Mouse (Mus musculus): ENCODE data around the gene Acp2. TPM values are rescaled to one million over a fixed set of nuclear protein-coding genes. Genes with fewer than 3 reads are reported as not detected.
"Not testable (repeated sequence)": the region's sequence is repeated elsewhere in the genome, so short reads cannot be mapped to it uniquely, and the experiment has no call there.

The Acp2 gene
- polyA plus RNA-seq, 1 experiment from 2014 or later = 19.3 TPM

DNA sequence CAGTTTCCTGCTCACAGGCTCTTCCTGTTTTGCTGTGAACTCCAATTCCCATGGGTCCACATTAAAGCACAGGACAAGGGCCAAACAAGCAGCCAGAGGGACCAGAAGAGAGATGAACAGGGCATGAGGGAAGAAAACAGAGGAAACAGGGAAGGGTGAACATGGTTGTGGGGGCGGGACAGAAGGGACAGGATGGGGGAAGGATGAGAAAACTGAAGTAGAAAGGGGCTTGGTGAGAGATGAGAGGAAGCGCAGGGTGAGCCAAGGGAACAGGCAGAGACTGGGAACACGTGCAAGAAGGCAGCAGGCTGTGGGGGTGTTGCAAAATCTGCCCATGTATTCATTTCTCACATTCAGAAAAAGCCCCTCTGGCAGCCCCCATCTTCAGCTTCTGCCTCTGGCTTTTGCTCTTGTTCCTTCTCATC, 6.1 kb upstream of the Acp2 start:
- H3K4me1 ChIP-seq = peaks cover 17% of the 10 kb centered on the region
- no peak overlapping the region for H3K9ac ChIP-seq
- no peak overlapping the region for H3K4me2 ChIP-seq
- no peak overlapping the region for H3K4me3 ChIP-seq
- H3K9me3 ChIP-seq = no peaks in the 10 kb centered on the region
- 57% methylated on average over 3 of the region's 3 CpGs for WGBS
- H3K27me3 ChIP-seq (replicated peaks) = no peaks in the 10 kb centered on the region
- H3K36me3 ChIP-seq = no peaks in the 10 kb centered on the region
- H3K27ac ChIP-seq (replicated peaks) = no peak overlapping the region
- no peak for ATAC-seq (ENCODE audit: extremely low read depth, insufficient number of reproducible peaks, low FRiP score, low TSS enrichment)

DNA sequence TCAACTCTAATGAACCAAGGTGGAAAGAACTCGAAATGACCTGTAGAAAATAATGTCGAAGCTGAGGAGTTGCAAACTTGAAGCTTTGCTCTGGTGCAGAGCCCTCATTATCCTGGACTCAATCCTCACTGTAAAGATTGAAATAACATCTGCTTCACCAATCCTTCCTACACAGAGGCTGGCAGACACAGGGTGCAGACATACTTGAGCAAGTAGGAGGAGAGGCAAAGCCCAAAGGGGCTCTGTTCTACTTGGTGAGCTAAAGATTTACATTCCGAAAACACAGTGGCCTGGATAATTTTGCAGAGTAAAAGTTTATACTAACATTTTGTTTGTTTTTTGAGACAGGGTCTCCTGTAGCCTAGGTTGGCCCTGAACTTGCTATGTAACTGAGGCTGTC, 3.8 kb upstream of the Acp2 start:
- H3K9ac ChIP-seq = no peak overlapping the region
- 73% methylated on average over 3 of the region's 3 CpGs for WGBS
- ATAC-seq (ENCODE audit: extremely low read depth, insufficient number of reproducible peaks, low FRiP score, low TSS enrichment) = no peak

GRCm38 (mm10) chr2:91202972-91203656, 429 bp downstream of the Acp2 start:
- Histone ChIP-seq H3K27ac (replicated peaks) (peak overlapping the region; percentile 97), H3K4me3 (peak overlapping the region; percentile 87), H3K27me3 (replicated peaks) (no peaks in the 10 kb centered on the region), H3K9ac (peak overlapping the region; percentile 94), H3K4me2 (peak overlapping the region; percentile 82), H3K9me3 (no peaks in the 10 kb centered on the region), H3K4me1 (peaks cover 19% of the 10 kb centered on the region), H3K36me3 (peaks cover 36% of the 10 kb centered on the region)
- WGBS = 12% methylated on average over 20 of the region's 20 CpGs
- no peak for ATAC-seq (ENCODE audit: extremely low read depth, insufficient number of reproducible peaks, low FRiP score, low TSS enrichment)

More for the DNA sequence above, 3.8 kb upstream of the Acp2 start:
- Histone ChIP-seq H3K27me3 (replicated peaks) (no peaks in the 10 kb centered on the region), H3K4me2 (no peak overlapping the region), H3K27ac (replicated peaks) (no peak overlapping the region), H3K36me3 (no peaks in the 10 kb centered on the region), H3K4me3 (no peak overlapping the region), H3K9me3 (no peaks in the 10 kb centered on the region), H3K4me1 (peaks cover 31% of the 10 kb centered on the region)

DNA sequence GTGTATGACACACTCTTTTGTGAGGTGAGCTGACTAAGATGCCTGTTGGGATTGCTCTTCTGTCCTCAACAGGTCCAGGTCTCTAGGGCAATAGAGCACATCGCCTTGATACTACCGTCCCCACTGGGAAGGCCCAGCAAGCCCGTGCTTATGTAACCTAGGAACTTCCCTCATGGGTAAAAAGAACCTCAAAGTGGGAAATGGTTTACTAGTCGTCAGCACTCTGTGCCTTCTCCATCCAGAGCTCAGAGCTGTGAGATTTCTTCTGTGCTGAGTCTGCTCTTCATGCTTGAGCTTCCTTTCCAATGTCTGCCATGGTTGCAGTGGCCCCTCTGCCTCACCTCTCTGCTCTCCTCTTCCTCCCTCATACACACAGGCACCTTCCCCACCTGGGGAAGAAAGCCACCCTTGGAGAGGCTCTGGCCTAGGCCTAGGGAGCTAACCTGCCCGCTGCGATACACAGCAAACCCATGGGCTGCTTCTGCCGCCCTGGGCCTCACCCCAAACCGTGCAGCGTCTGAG, 3.6 kb downstream of the Acp2 start:
- WGBS = 87% methylated on average over 9 of the region's 9 CpGs
- no peak for ATAC-seq (ENCODE audit: extremely low read depth, insufficient number of reproducible peaks, low FRiP score, low TSS enrichment)
- Histone ChIP-seq H3K4me1 (peaks cover 19% of the 10 kb centered on the region), H3K9me3 (no peaks in the 10 kb centered on the region), H3K4me2 (no peak overlapping the region), H3K27me3 (replicated peaks) (no peaks in the 10 kb centered on the region), H3K4me3 (no peak overlapping the region), H3K9ac (no peak overlapping the region), H3K27ac (replicated peaks) (no peak overlapping the region), H3K36me3 (peaks cover 66% of the 10 kb centered on the region)

GRCm38 (mm10) chr2:91213311-91213710, 10.6 kb downstream of the Acp2 start:
- no peak for ATAC-seq (ENCODE audit: extremely low read depth, insufficient number of reproducible peaks, low FRiP score, low TSS enrichment)
- H3K9ac ChIP-seq = no peak overlapping the region
- H3K4me2 ChIP-seq = no peak overlapping the region
- H3K27me3 ChIP-seq (replicated peaks) = no peaks in the 10 kb centered on the region
- H3K27ac ChIP-seq (replicated peaks) = no peak overlapping the region
- H3K36me3 ChIP-seq = peaks cover 80% of the 10 kb centered on the region
- no peaks in the 10 kb centered on the region for H3K4me1 ChIP-seq
- no peaks in the 10 kb centered on the region for H3K9me3 ChIP-seq
- H3K4me3 ChIP-seq = no peak overlapping the region

DNA sequence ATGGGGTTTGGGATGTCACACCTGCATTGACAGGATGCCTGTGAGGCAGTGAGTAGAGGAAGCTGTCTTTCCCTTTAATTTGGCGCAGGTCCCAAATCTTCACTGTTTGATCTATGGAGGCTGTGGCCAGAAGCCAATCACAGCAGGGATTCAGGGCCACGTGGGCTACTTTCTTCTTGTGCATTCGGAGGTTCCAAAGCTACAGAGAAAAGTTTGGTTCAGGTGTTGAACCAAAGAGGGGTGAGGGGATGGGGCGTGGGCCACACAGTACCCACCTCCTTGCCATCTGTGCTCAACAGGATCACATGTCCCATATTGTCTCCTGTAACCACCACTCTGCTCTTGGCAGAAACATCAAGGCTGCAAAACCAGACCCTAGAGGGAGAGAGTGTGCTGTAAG, 14.3 kb downstream of the Acp2 start:
- no peak overlapping the region for H3K9ac ChIP-seq
- no peaks in the 10 kb centered on the region for H3K9me3 ChIP-seq
- H3K4me3 ChIP-seq = no peak overlapping the region
- 66% methylated on average over 4 of the region's 4 CpGs for WGBS
- peaks cover 48% of the 10 kb centered on the region for H3K36me3 ChIP-seq
- H3K4me1 ChIP-seq = no peaks in the 10 kb centered on the region
- H3K4me2 ChIP-seq = no peak overlapping the region
- no peak for ATAC-seq (ENCODE audit: extremely low read depth, insufficient number of reproducible peaks, low FRiP score, low TSS enrichment)
- no peaks in the 10 kb centered on the region for H3K27me3 ChIP-seq (replicated peaks)
- H3K27ac ChIP-seq (replicated peaks) = no peak overlapping the region

- H3K4me1 ChIP-seq = no peaks in the 10 kb centered on the region
- ATAC-seq (ENCODE audit: extremely low read depth, insufficient number of reproducible peaks, low FRiP score, low TSS enrichment) = no peak
- no peaks in the 10 kb centered on the region for H3K27me3 ChIP-seq (replicated peaks)
- H3K9ac ChIP-seq = no peak overlapping the region
- no peak overlapping the region for H3K27ac ChIP-seq (replicated peaks)
- no peak overlapping the region for H3K4me3 ChIP-seq
- H3K9me3 ChIP-seq = no peaks in the 10 kb centered on the region
- WGBS = 93% methylated on average over 3 of the region's 3 CpGs
- H3K36me3 ChIP-seq = peaks cover 19% of the 10 kb centered on the region
- no peak overlapping the region for H3K4me2 ChIP-seq
Measured at GRCm38 (mm10) chr2:91220501-91220900, 17.8 kb downstream of the Acp2 start.

- Histone ChIP-seq H3K4me3 (no peak overlapping the region), H3K27ac (replicated peaks) (no peak overlapping the region), H3K9ac (no peak overlapping the region), H3K36me3 (peaks cover 6% of the 10 kb centered on the region), H3K9me3 (no peaks in the 10 kb centered on the region), H3K27me3 (replicated peaks) (no peaks in the 10 kb centered on the region), H3K4me1 (no peaks in the 10 kb centered on the region), H3K4me2 (no peak overlapping the region)
- no peak for ATAC-seq (ENCODE audit: extremely low read depth, insufficient number of reproducible peaks, low FRiP score, low TSS enrichment)
- 68% methylated on average over 2 of the region's 2 CpGs for WGBS
Measured at GRCm38 (mm10) chr2:91223614-91224013, 20.9 kb downstream of the Acp2 start.

- H3K4me3 ChIP-seq = no peak overlapping the region
- H3K4me2 ChIP-seq = no peak overlapping the region
- H3K9ac ChIP-seq = no peak overlapping the region
- H3K27me3 ChIP-seq (replicated peaks) = no peaks in the 10 kb centered on the region
- 82% methylated on average over 2 of the region's 2 CpGs for WGBS
- no peaks in the 10 kb centered on the region for H3K4me1 ChIP-seq
- ATAC-seq (ENCODE audit: extremely low read depth, insufficient number of reproducible peaks, low FRiP score, low TSS enrichment) = no peak
- H3K36me3 ChIP-seq = peaks cover 26% of the 10 kb centered on the region
- no peak overlapping the region for H3K27ac ChIP-seq (replicated peaks)
- H3K9me3 ChIP-seq = no peaks in the 10 kb centered on the region
Measured at GRCm38 (mm10) chr2:91229735-91230134, 27.1 kb downstream of the Acp2 start.

- WGBS = under 1% methylated on average over 48 of the region's 48 CpGs
- H3K27me3 ChIP-seq (replicated peaks) = no peaks in the 10 kb centered on the region
Measured at GRCm38 (mm10) chr2:91236601-91237510, 34.2 kb downstream of the Acp2 start, which contains the start of gene Ddb2. TSS of gene Ddb2 (minus strand) at chr2:91236982.

GRCm38 (mm10) chr2:91237511-91238080, 34.9 kb downstream of the Acp2 start:
- H3K9me3 ChIP-seq; ATAC-seq (ENCODE audit: extremely low read depth, insufficient number of reproducible peaks, low FRiP score, low TSS enrichment); H3K27me3 ChIP-seq (replicated peaks); H3K4me1 ChIP-seq: not testable (repeated sequence)
- Histone ChIP-seq H3K9ac (peak overlapping the region; percentile 78), H3K4me2 (peak overlapping the region; percentile 86), H3K36me3 (peaks cover 11% of the 10 kb centered on the region), H3K4me3 (peak overlapping the region; percentile 67), H3K27ac (replicated peaks) (peak overlapping the region; percentile 93)
- WGBS = 14% methylated on average over 4 of the region's 4 CpGs

More at GRCm38 (mm10) chr2:91236601-91237510, 34.2 kb downstream of the Acp2 start, which contains the start of gene Ddb2:
- Histone ChIP-seq H3K36me3 (peaks cover 16% of the 10 kb centered on the region), H3K27ac (replicated peaks) (peak within 1 kb of the TSS; percentile 93), H3K4me2 (peak within 1 kb of the TSS; percentile 86), H3K4me1 (peaks cover 10% of the 10 kb centered on the region), H3K4me3 (peak within 1 kb of the TSS; percentile 67), H3K9ac (peak within 1 kb of the TSS; percentile 87), H3K9me3 (no peaks in the 10 kb centered on the region)
- peak; percentile 98 for ATAC-seq (ENCODE audit: extremely low read depth, insufficient number of reproducible peaks, low FRiP score, low TSS enrichment)

All from heart, embryonic 13.5 days (tissue).